Mouse (Mus musculus): Measurements from ENCODE around the gene Znrf1.

- TF ChIP-seq CTCF (IDR thresholded peaks at IDR 0.05; ENCODE audit: control insufficient read depth, insufficient read depth, low read length) (no peak), POLR2A (IDR thresholded peaks at IDR 0.05; ENCODE audit: borderline replicate concordance, control insufficient read depth, low read depth, low read length) (no peak)
These were observed 114.8 kb downstream of the Znrf1 start for GRCm38 (mm10) chr8:111650651-111651050.
